ENCODE assay signal across 20 mouse cellular contexts in the genomic region with DNA sequence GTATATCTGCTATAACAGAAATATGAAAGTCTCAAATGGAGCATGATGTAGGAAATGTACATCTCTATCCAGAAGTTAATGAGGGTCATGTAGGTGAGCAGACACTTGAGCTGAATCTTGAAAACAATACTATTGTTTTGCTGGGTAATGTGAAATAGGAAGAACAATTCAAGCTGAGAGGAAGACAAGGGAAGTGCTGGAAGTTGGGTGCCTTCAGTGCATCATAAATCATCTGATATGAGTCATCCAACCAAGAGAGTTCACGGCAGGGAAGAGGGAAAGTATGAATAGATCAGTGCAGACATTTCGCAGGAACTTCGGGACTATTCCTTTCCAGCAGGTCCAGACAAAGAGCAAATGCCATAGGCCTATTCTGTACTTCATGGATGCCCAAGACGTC.
DNase-seq lines count a peak whose midpoint lies in the region; ATAC-seq and TF ChIP-seq lines count a peak whose summit lies in the region.
"Had no signal": no experiment of that assay in that cellular context is flagged by ENCODE, and none has a peak within 500 bp of the region (broad histone marks: within the 10 kb centered on the region; RNA-seq: fewer than 3 reads in every experiment).

No protein-coding gene starts in this region.

- no peaks in the 10 kb centered on the region for H3K27me3 ChIP-seq in C2C12 (ENCODE audit: control insufficient read depth, insufficient read depth, insufficient read length)
- no peaks in the 10 kb centered on the region for H3K27me3 ChIP-seq in myocyte (ENCODE audit: control insufficient read depth, insufficient read depth, insufficient read length)
- no peaks in the 10 kb centered on the region for H3K27me3 ChIP-seq in forebrain, embryonic 15.5 days
- H3K27me3 ChIP-seq: embryonic facial prominence, embryonic 12.5 days; forebrain, embryonic 13.5 days; Patski had no signal

- H3ac ChIP-seq in C2C12 (ENCODE audit: control insufficient read depth, insufficient read length, low read depth) (no peak overlapping the region), myocyte (ENCODE audit: control insufficient read depth, insufficient read length) (no peak overlapping the region)

- no peak overlapping the region for H3K27ac ChIP-seq in forebrain, embryonic 15.5 days (replicated peaks)
- H3K27ac ChIP-seq: embryonic facial prominence, embryonic 10.5 days; embryonic facial prominence, embryonic 12.5 days; forebrain, embryonic 13.5 days had no signal

- H3K36me3 ChIP-seq in C2C12 (ENCODE audit: control insufficient read depth, insufficient read depth) (no peaks in the 10 kb centered on the region), myocyte (ENCODE audit: control insufficient read depth, insufficient read depth) (no peaks in the 10 kb centered on the region)
- H3K36me3 ChIP-seq in forebrain, embryonic 15.5 days = no peaks in the 10 kb centered on the region
- H3K36me3 ChIP-seq: embryonic facial prominence, embryonic 10.5 days; embryonic facial prominence, embryonic 12.5 days had no signal

- no peaks in the 10 kb centered on the region for H3K9me3 ChIP-seq in forebrain, embryonic 15.5 days
- H3K9me3 ChIP-seq: embryonic facial prominence, embryonic 10.5 days; embryonic facial prominence, embryonic 12.5 days; forebrain, embryonic 13.5 days had no signal

- TF ChIP-seq CTCF in C2C12 (IDR thresholded peaks at IDR 0.05; ENCODE audit: control insufficient read depth, insufficient read depth, insufficient read length) = no peak

- ATAC-seq in forebrain, embryonic 15.5 days (replicated peaks) = no peak
- ATAC-seq: activated CD4-positive, CD25-positive, alpha-beta regulatory T cell, adult 4 months; forebrain, embryonic 13.5 days; forebrain, embryonic 16.5 days; Patski had no signal

- no peaks in the 10 kb centered on the region for H3K79me3 ChIP-seq in C2C12 (ENCODE audit: low read depth)

- H3K79me2 ChIP-seq in C2C12 (ENCODE audit: control insufficient read depth, insufficient read depth) (no peaks in the 10 kb centered on the region), myocyte (ENCODE audit: control insufficient read depth, insufficient read depth) (no peaks in the 10 kb centered on the region)

- peak overlapping the region; percentile 54 for H3K4me2 ChIP-seq in myocyte (ENCODE audit: low read depth)
- no peak overlapping the region for H3K4me2 ChIP-seq in forebrain, embryonic 15.5 days (replicated peaks)
- H3K4me2 ChIP-seq: embryonic facial prominence, embryonic 12.5 days; forebrain, embryonic 13.5 days had no signal

- H3K4me1 ChIP-seq in forebrain, embryonic 15.5 days = no peaks in the 10 kb centered on the region
- H3K4me1 ChIP-seq: embryonic facial prominence, embryonic 10.5 days; embryonic facial prominence, embryonic 12.5 days; forebrain, embryonic 13.5 days had no signal

- WGBS in forebrain, embryonic 15.5 days = 90% methylated on average over 4 of the region's 4 CpGs

- peak; percentile 52 for DNase-seq in adrenal gland, adult 2 months
- no peak for DNase-seq in adrenal gland, adult 18-20 months (ENCODE audit: low spot score in 2 of 2)
- peak; percentile 9 for DNase-seq in adrenal gland, postnatal 14 days
- DNase-seq in adrenal gland, postnatal 4 days (ENCODE audit: low spot score in 2 of 2) = no peak
- DNase-seq in thymus, postnatal 14 days = no peak
- DNase-seq: B cell, adult 2 months; cerebellum, adult 11-12 months; cerebellum, adult 2 months; cerebellum, adult 9-10 months; cerebellum, postnatal 10 days; cerebellum, postnatal 25 days had no signal

- no peak overlapping the region for H3K9ac ChIP-seq in forebrain, embryonic 15.5 days (replicated peaks)
- H3K9ac ChIP-seq: embryonic facial prominence, embryonic 12.5 days; forebrain, embryonic 13.5 days had no signal

- H3K4me3 ChIP-seq in C2C12 (ENCODE audit: insufficient read depth, poor library complexity, severe bottlenecking) (no peak overlapping the region), myocyte (no peak overlapping the region)
- H3K4me3 ChIP-seq in forebrain, embryonic 15.5 days = no peak overlapping the region
- H3K4me3 ChIP-seq: embryonic facial prominence, embryonic 10.5 days; embryonic facial prominence, embryonic 12.5 days; forebrain, embryonic 13.5 days had no signal

- TF ChIP-seq POLR2A in myocyte (IDR thresholded peaks at IDR 0.05; ENCODE audit: insufficient read length, low read depth) = no peak

TF ChIP-seq in C2C12, 6 proteins besides CTCF, POLR2A, EP300 and RAD21:
- TF ChIP-seq CEBPB (IDR thresholded peaks at IDR 0.05; ENCODE audit: low read depth) = no peak
- no peak for TF ChIP-seq MYOG (IDR thresholded peaks at IDR 0.05; ENCODE audit: control insufficient read depth, extremely low read depth, insufficient read length)
- TF ChIP-seq USF1 (IDR thresholded peaks at IDR 0.05; ENCODE audit: low read depth) = no peak
- TF ChIP-seq FOSL1 (IDR thresholded peaks at IDR 0.05; ENCODE audit: insufficient read depth, low read length, poor library complexity, severe bottlenecking) = peak; percentile 47

TF ChIP-seq in myocyte, 11 proteins besides CTCF, POLR2A, EP300 and RAD21:
- TF ChIP-seq SRF (IDR thresholded peaks at IDR 0.05; ENCODE audit: control insufficient read depth, insufficient read length, low read depth) = no peak
- TF ChIP-seq REST (IDR thresholded peaks at IDR 0.05; ENCODE audit: insufficient read depth, insufficient read length) = no peak
- no peak for TF ChIP-seq E2F4 (IDR thresholded peaks at IDR 0.05; ENCODE audit: insufficient read depth)
- no peak for TF ChIP-seq POLR2AphosphoS2 (IDR thresholded peaks at IDR 0.05; ENCODE audit: insufficient read length, low read depth)
- no peak for TF ChIP-seq TCF12 (IDR thresholded peaks at IDR 0.05; ENCODE audit: insufficient read depth, poor library complexity, severe bottlenecking)
- no peak for TF ChIP-seq MYOD1 (IDR thresholded peaks at IDR 0.05; ENCODE audit: control insufficient read depth in 1 of 3, insufficient read length in 2 of 3, low read depth in 2 of 3)
- no peak for TF ChIP-seq TCF3 (IDR thresholded peaks at IDR 0.05; ENCODE audit: insufficient read length, low read depth)
- TF ChIP-seq MAX (IDR thresholded peaks at IDR 0.05; ENCODE audit: low read depth) = no peak

Comparison
In these comparisons a context has a peak if more than half of its experiments do, and no peak if none do; other contexts are left out.
1. DNase-seq: peak in adrenal gland, adult 2 months (single experiment) and adrenal gland, postnatal 14 days (single experiment); none in adrenal gland, adult 18-20 months (0 of 2), adrenal gland, postnatal 4 days (0 of 2) and thymus, postnatal 14 days (single experiment).